Mouse (Mus musculus) c-Kit-positive CD71-positive TER-119-positive erythroid progenitor cells, embryonic 14.5 days (primary cell): ENCODE measurements around the gene Gm11096.

Experiments used
- DNase-seq: peaks from one replicate; pipeline ENCODE4 v3.0.0-alpha.2; 2013; ENCODE audit warnings: low spot score

Gene Gm11096

DNA sequence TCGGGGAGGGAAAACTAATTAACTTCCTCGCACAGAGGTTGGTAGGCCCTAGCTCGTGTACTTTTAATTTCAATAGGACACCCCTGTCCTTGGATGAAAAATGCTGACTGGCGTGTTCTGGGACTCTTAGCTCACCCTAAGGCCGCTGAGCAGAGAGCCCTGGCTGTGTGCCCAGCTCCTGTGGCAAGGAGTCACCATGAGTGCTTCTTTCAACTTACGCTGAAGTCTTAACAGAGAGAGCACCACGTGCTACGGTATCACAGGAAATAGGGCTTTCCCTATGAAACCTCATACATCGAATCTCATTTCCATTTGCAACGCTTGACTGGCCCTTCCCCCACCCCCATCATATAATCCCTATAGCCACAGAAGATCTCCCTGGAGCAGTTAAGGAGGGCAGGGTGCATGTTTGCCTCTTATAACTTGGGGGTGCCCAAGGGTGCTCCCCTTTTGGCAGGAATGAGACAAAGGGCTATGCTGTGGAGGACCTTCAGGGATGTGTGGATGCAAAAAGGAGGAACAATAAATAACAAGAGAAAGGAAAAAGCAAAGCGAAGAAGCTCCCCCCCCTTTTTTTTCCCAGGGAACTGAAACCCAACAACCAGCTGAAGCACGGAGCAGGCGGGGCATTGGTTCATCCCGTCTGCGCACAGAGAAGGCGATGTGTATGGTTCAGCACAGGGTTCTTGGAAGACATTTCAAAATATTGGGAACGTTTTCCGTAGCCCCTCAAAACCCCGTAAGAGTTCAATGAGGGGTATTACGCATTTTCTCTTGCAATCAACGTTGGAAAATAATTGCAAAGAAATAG, 39.0 kb downstream of the Gm11096 start:
- no peak for DNase-seq

- DNase-seq, result no peak
Observed at GRCm38 (mm10) chr17:81481843-81482490, 40.4 kb downstream of the Gm11096 start.

GRCm38 (mm10) chr17:81486388-81486787, 44.8 kb downstream of the Gm11096 start:
- DNase-seq, result no peak
